Mouse (Mus musculus) WW6 (cell line): Measurements from ENCODE around the gene Clec9a.

Source experiments
- DNase-seq: peaks from one replicate; pipeline ENCODE4 v3.0.0-alpha.2; 2013; ENCODE audit warnings: low read depth, low spot score

The Clec9a gene

GRCm38 (mm10) chr6:129408562-129408961, at the start of gene Clec9a:
Gene Clec9a, plus strand, starts transcription at chr6:129408862.
- DNase-seq: no peak

GRCm38 (mm10) chr6:129359515-129359914, 49.1 kb upstream of the Clec9a start:
- DNase-seq: no peak

- peak; percentile 46 for DNase-seq
These were observed 44.7 kb upstream of the Clec9a start for GRCm38 (mm10) chr6:129363942-129364341.

GRCm38 (mm10) chr6:129365959-129366359, 42.7 kb upstream of the Clec9a start:
- no peak for DNase-seq

- no peak for DNase-seq
These were observed 39.1 kb upstream of the Clec9a start for GRCm38 (mm10) chr6:129369374-129370132.

- DNase-seq: no peak
These were observed 33.7 kb upstream of the Clec9a start for GRCm38 (mm10) chr6:129374937-129375471.

GRCm38 (mm10) chr6:129380454-129380853, 28.2 kb upstream of the Clec9a start:
- DNase-seq: no peak

GRCm38 (mm10) chr6:129381736-129382135, 26.9 kb upstream of the Clec9a start:
- no peak for DNase-seq

GRCm38 (mm10) chr6:129383466-129383865, 25.2 kb upstream of the Clec9a start:
- DNase-seq: no peak

- DNase-seq: no peak
These were observed 23.7 kb upstream of the Clec9a start for GRCm38 (mm10) chr6:129385000-129385399.

GRCm38 (mm10) chr6:129385774-129386173, 22.9 kb upstream of the Clec9a start, which contains the start of gene Clec12b:
Gene Clec12b, minus strand, starts transcription at chr6:129385874.
- DNase-seq: no peak

GRCm38 (mm10) chr6:129393087-129393720, 15.5 kb upstream of the Clec9a start:
- no peak for DNase-seq

- no peak for DNase-seq
These were observed 14.9 kb upstream of the Clec9a start for GRCm38 (mm10) chr6:129393732-129394131.

- no peak for DNase-seq
These were observed 11.7 kb upstream of the Clec9a start, which contains the start of gene Clec1b for GRCm38 (mm10) chr6:129396997-129397396. Gene Clec1b, plus strand, starts transcription at chr6:129397297.

- no peak for DNase-seq
These were observed 8.7 kb upstream of the Clec9a start for GRCm38 (mm10) chr6:129399945-129400344.

- DNase-seq: no peak
These were observed 6.3 kb upstream of the Clec9a start for GRCm38 (mm10) chr6:129402404-129402803.

GRCm38 (mm10) chr6:129403391-129403790, 5.3 kb upstream of the Clec9a start:
- no peak for DNase-seq

GRCm38 (mm10) chr6:129405999-129406398, 2.7 kb upstream of the Clec9a start:
- no peak for DNase-seq

GRCm38 (mm10) chr6:129407324-129407723, 1.3 kb upstream of the Clec9a start:
- no peak for DNase-seq

GRCm38 (mm10) chr6:129414177-129414576, 5.5 kb downstream of the Clec9a start:
- DNase-seq: no peak

- DNase-seq: no peak
These were observed 13.6 kb downstream of the Clec9a start for GRCm38 (mm10) chr6:129422311-129422710.

- no peak for DNase-seq
These were observed 14.5 kb downstream of the Clec9a start for GRCm38 (mm10) chr6:129423040-129423733.
